Mouse (Mus musculus): ENCODE data around the gene Usf2. TPM values are rescaled to one million over a fixed set of nuclear protein-coding genes. Genes with fewer than 3 reads are reported as not detected.
"Not testable (repeated sequence)": the region's sequence is repeated elsewhere in the genome, so short reads cannot be mapped to it uniquely, and the experiment has no call there.

The Usf2 gene
- polyA plus RNA-seq, 1 experiment from 2014 or later = 25.1 TPM

- Histone ChIP-seq H3K9me3 (no peaks in the 10 kb centered on the region), H3K36me3 (replicated peaks) (peaks cover 72% of the 10 kb centered on the region), H3K4me3 (peak overlapping the region; percentile 95), H3K27me3 (replicated peaks; ENCODE audit: low read depth, poor library complexity, severe bottlenecking) (no peaks in the 10 kb centered on the region), H3K27ac (replicated peaks) (peak overlapping the region; percentile 99), H3K4me1 (peaks cover 21% of the 10 kb centered on the region)
- DNase-seq (ENCODE audit: low spot score) = peak; percentile 94
- under 1% methylated on average over 64 of the region's 64 CpGs for WGBS
Measured at GRCm38 (mm10) chr7:30955584-30956356, 833 bp downstream of the Usf2 start.

DNA sequence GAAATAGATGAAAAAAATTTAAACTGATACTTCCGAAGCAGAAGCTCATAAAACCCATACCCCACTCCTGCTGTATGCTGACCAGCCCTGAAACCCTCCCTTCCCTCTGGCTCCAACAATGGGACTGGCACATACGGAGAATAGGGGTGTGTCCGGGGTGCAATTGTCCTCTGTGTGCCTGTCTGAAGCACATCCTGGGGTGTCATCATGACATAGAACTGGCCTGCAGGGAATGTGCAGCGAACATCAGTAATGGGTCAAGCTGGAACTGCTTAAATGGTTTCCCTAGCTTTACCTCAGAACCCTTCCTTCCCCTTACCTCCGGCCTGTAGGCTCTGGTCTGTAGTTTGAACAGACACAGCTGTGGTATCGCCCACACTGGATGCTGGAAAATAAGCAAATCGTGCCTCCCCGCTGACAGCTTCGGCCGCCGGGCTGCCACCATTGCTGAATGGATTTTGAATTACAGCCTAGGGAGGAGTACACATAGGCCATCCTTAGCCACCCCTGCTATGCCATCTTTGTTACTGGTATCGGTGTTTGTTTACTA, 1.6 kb downstream of the Usf2 start:
- H3K27ac ChIP-seq (replicated peaks) = no peak overlapping the region
- H3K27me3 ChIP-seq (replicated peaks; ENCODE audit: low read depth, poor library complexity, severe bottlenecking) = no peaks in the 10 kb centered on the region
- no peaks in the 10 kb centered on the region for H3K9me3 ChIP-seq
- H3K4me1 ChIP-seq = peaks cover 21% of the 10 kb centered on the region
- DNase-seq (ENCODE audit: low spot score) = no peak
- H3K36me3 ChIP-seq (replicated peaks) = peaks cover 73% of the 10 kb centered on the region
- 91% methylated on average over 12 of the region's 12 CpGs for WGBS
- peak overlapping the region; percentile 95 for H3K4me3 ChIP-seq

GRCm38 (mm10) chr7:30954036-30954435, 2.6 kb downstream of the Usf2 start:
- Histone ChIP-seq H3K36me3 (replicated peaks) (peaks cover 74% of the 10 kb centered on the region), H3K27me3 (replicated peaks; ENCODE audit: low read depth, poor library complexity, severe bottlenecking) (no peaks in the 10 kb centered on the region)

DNA sequence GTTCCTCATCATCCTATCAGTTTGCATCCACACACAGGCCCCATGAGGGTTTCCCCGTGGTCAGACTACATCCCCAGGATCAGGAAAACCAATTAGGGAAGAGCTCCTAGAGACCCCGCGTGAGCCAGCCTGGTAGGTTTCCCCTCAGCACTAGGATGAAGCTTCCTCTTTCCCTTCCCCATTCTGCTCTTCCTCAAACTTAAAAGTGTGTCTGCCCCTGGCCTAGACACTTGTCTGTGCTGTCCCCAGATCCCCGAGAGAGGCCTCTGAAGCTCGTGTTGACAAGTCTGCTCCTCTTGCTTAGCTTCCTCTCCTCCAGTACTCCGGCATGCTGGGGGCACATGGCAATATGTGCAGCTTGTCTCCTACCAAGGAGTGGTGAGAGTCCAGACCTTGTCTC, 3.1 kb downstream of the Usf2 start:
- H3K27ac ChIP-seq (replicated peaks) = no peak overlapping the region
- H3K4me3 ChIP-seq = no peak overlapping the region
- no peaks in the 10 kb centered on the region for H3K27me3 ChIP-seq (replicated peaks; ENCODE audit: low read depth, poor library complexity, severe bottlenecking)
- no peak for DNase-seq (ENCODE audit: low spot score)
- H3K9me3 ChIP-seq = no peaks in the 10 kb centered on the region
- 88% methylated on average over 6 of the region's 6 CpGs for WGBS
- H3K4me1 ChIP-seq = peaks cover 19% of the 10 kb centered on the region
- peaks cover 72% of the 10 kb centered on the region for H3K36me3 ChIP-seq (replicated peaks)

More at GRCm38 (mm10) chr7:30954036-30954435, 2.6 kb downstream of the Usf2 start:
- Histone ChIP-seq H3K9me3 (no peaks in the 10 kb centered on the region), H3K4me3 (no peak overlapping the region), H3K27ac (replicated peaks) (no peak overlapping the region), H3K4me1 (peaks cover 21% of the 10 kb centered on the region)
- WGBS = 89% methylated on average over 3 of the region's 3 CpGs
- DNase-seq (ENCODE audit: low spot score) = no peak

DNA sequence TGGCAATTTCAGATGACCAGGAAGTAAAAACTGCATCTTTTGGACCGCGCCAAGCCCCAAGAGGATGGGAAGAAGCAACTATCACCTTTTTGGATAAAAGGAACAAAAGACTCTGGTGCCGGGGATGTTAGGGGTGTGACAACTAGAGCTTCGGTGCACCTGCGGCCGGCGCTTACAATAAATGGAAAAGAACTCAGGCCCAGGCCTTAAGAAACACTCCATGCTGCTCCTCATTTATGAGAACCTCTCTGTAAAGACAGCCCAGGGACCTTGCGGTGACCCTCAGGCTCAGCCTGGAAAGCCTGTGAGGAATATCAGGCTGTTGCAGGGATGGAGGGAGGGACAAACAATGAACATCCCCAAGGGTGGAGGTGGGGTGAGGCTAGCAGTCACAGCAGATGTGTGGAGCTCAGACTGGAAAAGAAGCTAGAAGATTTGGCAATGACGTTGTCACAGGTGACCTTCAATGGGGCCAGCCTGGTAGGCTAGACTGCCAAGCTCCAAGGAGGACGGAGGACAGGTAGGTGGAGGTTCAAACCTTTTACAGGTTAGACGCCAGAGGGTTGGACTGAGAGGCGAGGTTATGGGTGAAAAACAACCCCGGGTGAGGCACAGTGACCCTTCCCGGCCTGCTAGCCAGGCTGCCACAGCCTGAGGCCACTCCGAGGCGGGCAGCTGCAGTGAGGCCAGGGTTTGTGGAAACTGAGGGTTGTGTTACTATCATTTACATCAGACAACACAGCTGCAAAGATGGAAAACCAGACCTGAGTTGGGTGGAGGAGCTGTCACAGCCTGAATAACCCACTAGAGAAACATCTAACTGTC, 4.0 kb downstream of the Usf2 start:
- H3K4me1 ChIP-seq = peaks cover 11% of the 10 kb centered on the region
- no peak for DNase-seq (ENCODE audit: low spot score)
- 90% methylated on average over 16 of the region's 16 CpGs for WGBS
- no peak overlapping the region for H3K27ac ChIP-seq (replicated peaks)
- no peak overlapping the region for H3K4me3 ChIP-seq
- H3K36me3 ChIP-seq (replicated peaks) = peaks cover 71% of the 10 kb centered on the region
- H3K27me3 ChIP-seq (replicated peaks; ENCODE audit: low read depth, poor library complexity, severe bottlenecking) = no peaks in the 10 kb centered on the region
- no peaks in the 10 kb centered on the region for H3K9me3 ChIP-seq

GRCm38 (mm10) chr7:30949902-30950301, 6.7 kb downstream of the Usf2 start:
- H3K27ac ChIP-seq (replicated peaks); H3K4me3 ChIP-seq; H3K27me3 ChIP-seq (replicated peaks; ENCODE audit: low read depth, poor library complexity, severe bottlenecking); H3K9me3 ChIP-seq; H3K4me1 ChIP-seq; DNase-seq (ENCODE audit: low spot score): not testable (repeated sequence)
- H3K36me3 ChIP-seq (replicated peaks) = peaks cover 87% of the 10 kb centered on the region
- WGBS = 89% methylated on average over 3 of the region's 3 CpGs

DNA sequence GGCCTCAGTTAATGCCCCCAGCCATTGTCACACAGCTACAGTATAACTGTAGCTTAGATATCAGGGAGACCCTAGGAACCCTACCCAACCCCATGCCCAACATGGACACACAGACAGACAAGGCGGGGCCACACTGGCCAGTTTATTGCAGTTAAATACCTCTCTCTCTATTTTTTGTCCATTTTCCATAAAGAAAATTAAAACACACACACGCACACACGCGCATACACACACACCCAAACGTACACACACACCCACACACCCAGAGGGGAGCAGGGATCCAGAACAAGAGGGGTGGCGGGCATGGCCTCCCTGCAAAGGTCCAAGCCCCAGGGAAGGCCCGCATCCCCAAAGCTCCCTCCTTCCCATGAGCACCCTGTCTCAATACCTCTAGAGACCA, 10.7 kb downstream of the Usf2 start:
- no peaks in the 10 kb centered on the region for H3K9me3 ChIP-seq
- DNase-seq (ENCODE audit: low spot score) = no peak
- no peak overlapping the region for H3K4me3 ChIP-seq
- H3K4me1 ChIP-seq = no peaks in the 10 kb centered on the region
- 95% methylated on average over 7 of the region's 7 CpGs for WGBS
- H3K36me3 ChIP-seq (replicated peaks) = peaks cover 47% of the 10 kb centered on the region
- H3K27me3 ChIP-seq (replicated peaks; ENCODE audit: low read depth, poor library complexity, severe bottlenecking) = no peaks in the 10 kb centered on the region
- no peak overlapping the region for H3K27ac ChIP-seq (replicated peaks)

DNA sequence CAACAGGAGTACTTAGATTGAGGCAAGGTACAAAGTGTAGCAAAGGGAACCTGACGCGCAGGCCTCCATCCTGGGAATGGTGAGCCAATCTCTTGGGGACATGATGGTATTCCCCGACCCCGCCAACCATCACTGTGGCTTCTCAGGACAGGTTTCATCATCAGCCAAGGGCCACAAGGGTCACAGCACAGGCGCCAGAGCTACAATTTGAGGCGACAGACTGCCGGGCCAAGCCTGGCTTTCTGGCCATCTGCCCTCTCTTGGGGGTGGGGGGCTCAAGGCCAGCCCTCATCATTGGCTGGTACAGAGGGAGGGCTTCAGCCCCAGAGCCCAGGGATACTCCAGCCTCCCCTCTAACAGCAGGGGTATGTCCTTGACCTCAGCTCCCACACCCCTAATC, 11.1 kb downstream of the Usf2 start:
- not testable (repeated sequence) for DNase-seq (ENCODE audit: low spot score); H3K27ac ChIP-seq (replicated peaks); H3K4me1 ChIP-seq; H3K27me3 ChIP-seq (replicated peaks; ENCODE audit: low read depth, poor library complexity, severe bottlenecking); H3K4me3 ChIP-seq; H3K9me3 ChIP-seq
- peaks cover 43% of the 10 kb centered on the region for H3K36me3 ChIP-seq (replicated peaks)
- WGBS = 90% methylated on average over 7 of the region's 7 CpGs

DNA sequence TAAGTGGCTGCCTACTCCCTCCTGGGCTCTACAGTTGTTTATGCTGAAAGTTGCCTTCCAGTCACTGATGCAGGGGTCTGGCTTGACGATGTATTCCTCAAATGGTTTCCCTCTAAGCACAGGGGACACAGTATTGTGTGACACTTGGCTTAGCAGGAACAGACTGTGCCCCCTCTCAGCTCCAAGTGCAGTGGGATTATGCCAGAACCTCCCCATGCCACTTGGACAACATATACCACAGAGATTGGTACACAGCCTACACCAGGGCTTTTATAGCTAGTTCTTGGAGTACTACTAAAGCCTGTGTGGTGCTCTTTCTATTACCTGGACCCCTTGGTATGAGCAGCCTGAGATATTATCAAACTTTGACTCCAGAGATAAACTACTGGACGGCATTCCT, 11.9 kb downstream of the Usf2 start:
- 74% methylated on average over 2 of the region's 2 CpGs for WGBS
- not testable (repeated sequence) for DNase-seq (ENCODE audit: low spot score); H3K9me3 ChIP-seq; H3K4me3 ChIP-seq; H3K27ac ChIP-seq (replicated peaks); H3K27me3 ChIP-seq (replicated peaks; ENCODE audit: low read depth, poor library complexity, severe bottlenecking); H3K4me1 ChIP-seq
- H3K36me3 ChIP-seq (replicated peaks) = peaks cover 36% of the 10 kb centered on the region

DNA sequence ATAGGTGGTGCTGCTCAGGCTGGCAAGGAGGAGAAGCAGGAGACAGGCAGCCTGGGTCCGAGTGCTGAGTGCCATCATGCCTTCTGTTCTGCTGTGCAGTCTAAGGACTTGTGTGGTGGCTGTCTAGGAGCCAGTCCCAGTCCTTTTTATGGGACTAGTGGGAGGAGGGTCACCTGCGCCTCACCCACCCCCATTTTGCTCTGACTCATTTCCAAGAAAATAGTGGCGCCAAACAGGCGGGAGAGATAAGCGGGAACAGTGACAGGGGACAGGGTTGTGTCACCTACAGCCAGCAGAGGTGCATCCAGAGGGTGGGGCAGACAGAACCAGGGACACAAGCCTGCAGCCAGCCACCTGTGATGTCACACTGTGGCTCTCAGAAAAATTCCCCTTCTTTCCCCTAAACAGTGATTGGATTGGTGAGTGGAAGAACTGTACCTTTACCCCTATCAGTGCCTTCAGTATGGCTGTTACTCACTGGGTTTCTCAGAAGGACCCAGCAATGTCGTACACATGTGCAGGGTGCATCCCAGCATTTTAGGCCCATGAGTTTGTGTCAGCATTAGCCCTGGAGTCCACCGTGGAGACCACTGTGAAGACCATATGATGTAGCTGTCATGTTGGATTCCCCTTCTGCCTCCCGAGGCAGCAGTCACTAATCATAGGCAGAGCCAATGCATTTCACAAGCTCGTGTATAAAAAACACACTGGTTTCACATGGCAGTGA, 12.5 kb downstream of the Usf2 start, which contains the start of gene Hamp:
Gene Hamp, minus strand, starts transcription at position 124 of the 727 bp plus-strand sequence.
- 69% methylated on average over 9 of the region's 9 CpGs for WGBS
- DNase-seq (ENCODE audit: low spot score) = no peak
- Histone ChIP-seq H3K27me3 (replicated peaks; ENCODE audit: low read depth, poor library complexity, severe bottlenecking) (no peaks in the 10 kb centered on the region), H3K36me3 (replicated peaks) (peaks cover 30% of the 10 kb centered on the region), H3K4me1 (no peaks in the 10 kb centered on the region), H3K27ac (replicated peaks) (no peak within 1 kb of the TSS), H3K4me3 (no peak within 1 kb of the TSS), H3K9me3 (no peaks in the 10 kb centered on the region)

- WGBS = 48% methylated on average over 3 of the region's 3 CpGs
- peaks cover 19% of the 10 kb centered on the region for H3K36me3 ChIP-seq (replicated peaks)
- not testable (repeated sequence) for H3K9me3 ChIP-seq; H3K4me1 ChIP-seq; H3K4me3 ChIP-seq; H3K27me3 ChIP-seq (replicated peaks; ENCODE audit: low read depth, poor library complexity, severe bottlenecking); H3K27ac ChIP-seq (replicated peaks); DNase-seq (ENCODE audit: low spot score)
Measured at GRCm38 (mm10) chr7:30942365-30942764, 14.2 kb downstream of the Usf2 start.

DNA sequence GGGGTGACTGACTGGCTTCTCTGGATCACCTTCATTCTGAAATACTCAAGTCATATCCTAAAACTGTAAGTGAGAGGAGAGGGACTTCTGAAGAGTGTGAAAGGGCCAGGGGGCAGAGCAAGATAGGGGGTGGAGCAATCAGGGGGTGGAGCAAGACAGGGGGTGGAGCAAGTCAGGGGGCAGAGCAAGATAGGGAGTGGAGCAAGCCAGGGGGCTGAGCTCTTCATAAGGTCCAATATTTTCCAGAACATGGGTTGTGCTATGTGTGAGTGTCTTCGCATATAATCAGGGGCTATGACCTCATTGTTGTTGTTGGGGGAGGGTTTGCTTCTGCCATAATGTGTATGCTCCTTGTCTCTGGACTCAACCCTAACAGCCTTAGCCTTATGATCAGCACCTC, 16.5 kb downstream of the Usf2 start:
- DNase-seq (ENCODE audit: low spot score); H3K27me3 ChIP-seq (replicated peaks; ENCODE audit: low read depth, poor library complexity, severe bottlenecking); H3K27ac ChIP-seq (replicated peaks); H3K9me3 ChIP-seq; H3K4me1 ChIP-seq; H3K4me3 ChIP-seq; H3K36me3 ChIP-seq (replicated peaks): not testable (repeated sequence)
- 91% methylated on average over 1 of the region's 1 CpGs for WGBS

All from embryonic facial prominence, embryonic 10.5 days (tissue).